Mouse (Mus musculus) layer of hippocampus, adult 8-10 months (tissue): ENCODE results near the gene Rad23a. TPM values are rescaled to one million over a fixed set of nuclear protein-coding genes. Genes with fewer than 3 reads are reported as not detected.
A peak's percentile ranks its signal among the peaks of the same experiment; 100 is the strongest.

Experiments used
- DNase-seq, 2 experiments: peaks; one replicate each; pipeline ENCODE4 v3.0.0; 2022; ENCODE audit warnings: low spot score in 2 of 2
- microRNA-seq, 2 experiments: library from miRNA; unstranded; fragments of <30 nt; microRNA quantifications; one replicate each; pipeline ENCODE4 v1.2.0; 2022
- total RNA-seq, 4 experiments: library from RNA; stranded (reverse); gene quantifications; 2 replicates each; pipeline ENCODE4 v1.2.4; 2022

Rad23a gene
- total RNA-seq, 4 experiments from 2014 or later, result 66.4 to 76.2 (median 70.5) TPM

DNA sequence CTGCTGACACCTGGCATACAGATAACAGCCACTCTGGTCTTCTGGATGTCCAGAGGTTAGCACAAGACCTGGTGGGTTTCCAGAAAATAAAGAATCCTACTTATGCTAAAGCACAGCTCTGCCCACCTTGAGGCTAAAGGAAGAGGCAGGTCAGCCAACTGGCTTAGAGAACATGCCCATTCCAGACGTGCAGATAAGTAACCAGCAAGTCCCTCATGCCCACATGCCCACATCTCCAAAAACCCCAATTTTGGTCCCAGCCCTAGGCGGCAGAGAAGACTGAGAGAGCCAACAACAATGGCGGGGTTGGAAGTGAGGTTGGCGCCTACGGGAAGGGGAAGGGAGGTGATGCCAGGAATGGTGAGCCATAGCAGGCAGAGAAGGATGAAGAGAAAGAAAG lies 51.1 kb downstream of the Rad23a start:
- no peak for DNase-seq

DNA sequence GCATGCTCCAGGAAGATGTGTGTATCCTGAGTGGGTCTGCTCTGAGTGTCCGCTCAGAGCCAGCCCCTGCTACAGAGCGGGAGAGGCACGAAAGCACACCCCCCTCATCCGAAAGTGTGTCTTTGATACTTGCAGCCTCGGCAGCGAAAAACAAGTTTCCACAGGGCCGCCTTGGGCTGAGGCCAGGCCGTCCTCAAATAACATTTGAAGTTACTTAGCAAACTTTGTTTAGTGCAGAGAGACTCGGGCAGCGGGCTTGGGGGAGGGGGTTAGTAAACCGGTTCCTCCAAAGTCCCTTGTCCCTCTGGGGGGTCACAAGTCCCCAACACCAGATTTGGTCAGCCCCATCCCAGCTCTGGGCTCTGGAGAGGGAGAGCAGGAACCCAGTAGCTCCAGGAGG lies 51.6 kb downstream of the Rad23a start:
- DNase-seq, result peak in 1 of 2 experiments; percentile 50

DNA sequence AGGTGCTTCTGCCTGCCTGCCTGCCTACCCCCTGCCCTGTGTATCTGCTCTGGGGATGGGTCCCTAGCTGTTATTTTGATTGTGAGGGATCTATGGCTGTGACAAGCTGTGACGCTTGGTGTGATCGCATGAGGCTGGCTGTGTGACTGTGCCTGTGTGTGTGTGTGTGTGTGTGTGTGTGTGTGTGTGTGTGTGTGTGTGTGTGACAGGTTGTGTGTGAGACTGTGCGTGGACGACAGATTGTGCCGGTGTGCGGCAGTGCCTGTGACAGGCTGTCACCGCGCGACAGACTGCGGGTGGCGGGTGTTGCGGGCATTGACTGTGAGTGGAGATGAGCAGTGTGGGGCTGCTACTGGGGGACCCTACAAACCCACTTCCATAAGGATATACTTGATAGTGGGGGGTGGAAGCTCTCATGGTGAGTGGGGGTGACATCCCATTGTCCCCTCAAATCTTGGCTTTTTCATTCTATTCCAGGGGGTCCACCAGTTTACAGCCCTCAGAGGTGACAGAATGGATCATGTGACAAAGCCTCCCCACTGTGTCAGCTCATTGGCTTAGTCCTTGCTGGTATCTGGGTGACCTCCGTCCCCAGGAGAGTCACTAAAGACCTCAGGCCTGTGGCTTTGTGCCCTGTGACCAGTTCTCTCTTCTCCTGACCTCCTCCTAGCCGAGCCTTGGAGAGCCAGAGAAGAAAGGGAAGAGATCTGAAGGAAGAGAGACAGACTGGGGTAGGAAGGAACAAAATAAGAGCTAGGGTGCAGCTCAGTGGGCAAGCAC lies 52.8 kb downstream of the Rad23a start:
- DNase-seq, result no peak

DNA sequence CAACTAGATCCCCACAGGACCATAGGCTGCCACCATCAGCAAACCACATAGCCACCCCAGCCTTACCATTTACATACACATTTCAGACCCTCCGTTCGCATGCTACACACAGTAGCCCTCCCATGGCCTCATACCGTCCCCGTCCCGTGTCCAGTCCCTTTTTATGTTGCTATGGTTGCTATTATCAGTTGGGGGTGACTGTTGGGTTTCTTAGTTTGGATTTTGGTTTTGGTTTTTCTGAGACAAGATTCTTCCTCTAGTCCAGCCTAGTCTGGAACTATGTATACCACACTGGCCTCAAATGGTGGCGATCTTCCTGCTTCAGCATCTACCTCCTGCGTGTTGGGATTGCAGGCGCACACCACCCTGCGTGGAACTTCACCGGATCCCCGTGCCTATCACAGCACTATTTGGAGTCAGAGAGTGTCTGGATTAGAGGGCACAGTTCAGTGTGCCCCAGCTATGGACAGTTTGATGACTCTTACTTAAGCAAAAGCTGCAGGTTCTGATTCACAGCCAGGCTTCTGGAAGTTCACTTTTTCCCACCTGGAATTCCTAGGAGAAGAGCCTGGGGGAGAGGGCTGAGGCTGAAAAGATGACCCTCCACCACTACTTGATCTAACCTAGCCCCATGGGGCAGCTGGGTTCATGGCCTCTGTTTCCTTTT lies 53.5 kb downstream of the Rad23a start:
- DNase-seq, result no peak

DNA sequence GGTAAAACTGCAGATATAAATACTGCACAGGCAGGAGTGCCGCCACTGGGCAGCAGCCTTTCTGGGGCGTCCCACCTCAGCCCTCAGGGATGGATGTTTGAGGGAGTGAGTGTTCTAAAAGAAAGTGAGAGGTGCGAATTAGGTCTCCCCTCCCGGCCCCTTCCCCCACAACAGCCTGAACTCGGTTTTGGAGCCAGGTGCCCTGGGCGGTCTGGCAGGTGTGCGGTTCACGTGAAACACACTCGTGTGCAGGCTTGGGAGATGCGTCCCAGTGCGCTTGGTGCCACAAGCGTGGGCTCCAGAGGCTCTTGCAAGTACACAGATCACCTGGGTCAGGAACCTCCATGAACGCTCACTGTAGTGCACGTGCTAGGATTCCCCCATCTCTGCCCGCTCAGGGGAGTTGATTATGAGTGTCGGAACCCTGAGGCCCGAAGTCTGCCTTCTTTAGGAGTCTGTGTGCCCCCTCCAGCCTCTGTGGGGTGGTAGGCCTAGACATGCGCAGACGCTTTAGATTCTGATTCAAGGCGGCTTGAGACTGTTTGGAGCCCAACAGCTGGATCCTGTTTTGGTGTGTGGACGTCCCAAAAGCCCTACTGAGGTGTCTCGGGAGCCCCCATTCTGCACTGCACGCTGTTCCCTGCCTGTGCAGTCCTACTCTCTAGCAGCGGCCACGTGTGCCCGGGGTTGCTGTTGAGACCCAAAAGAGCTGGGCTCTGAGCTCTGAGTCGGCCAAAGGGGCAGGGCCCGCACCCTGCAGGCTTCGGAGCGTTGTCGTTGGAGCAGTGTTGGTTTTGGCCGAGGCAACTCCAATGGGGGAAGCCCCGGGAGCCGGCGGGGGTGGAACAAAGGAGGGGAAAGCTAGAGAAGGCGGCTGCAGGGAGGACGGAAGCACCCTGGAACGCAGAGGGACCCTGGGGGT lies 54.4 kb downstream of the Rad23a start:
- DNase-seq, result no peak

DNA sequence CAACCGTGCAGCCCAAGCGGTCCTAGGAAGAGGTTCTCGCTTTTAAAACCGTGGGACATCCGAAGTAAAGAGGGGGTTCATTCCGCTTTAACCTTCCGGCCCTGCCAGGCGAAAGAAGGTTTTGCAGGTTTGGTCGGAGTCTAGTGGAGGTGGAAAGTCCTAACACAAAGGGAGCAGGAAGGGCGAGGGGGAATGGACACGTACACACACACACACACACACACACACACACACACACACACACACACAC lies 55.0 kb downstream of the Rad23a start:
- DNase-seq, result no peak

DNA sequence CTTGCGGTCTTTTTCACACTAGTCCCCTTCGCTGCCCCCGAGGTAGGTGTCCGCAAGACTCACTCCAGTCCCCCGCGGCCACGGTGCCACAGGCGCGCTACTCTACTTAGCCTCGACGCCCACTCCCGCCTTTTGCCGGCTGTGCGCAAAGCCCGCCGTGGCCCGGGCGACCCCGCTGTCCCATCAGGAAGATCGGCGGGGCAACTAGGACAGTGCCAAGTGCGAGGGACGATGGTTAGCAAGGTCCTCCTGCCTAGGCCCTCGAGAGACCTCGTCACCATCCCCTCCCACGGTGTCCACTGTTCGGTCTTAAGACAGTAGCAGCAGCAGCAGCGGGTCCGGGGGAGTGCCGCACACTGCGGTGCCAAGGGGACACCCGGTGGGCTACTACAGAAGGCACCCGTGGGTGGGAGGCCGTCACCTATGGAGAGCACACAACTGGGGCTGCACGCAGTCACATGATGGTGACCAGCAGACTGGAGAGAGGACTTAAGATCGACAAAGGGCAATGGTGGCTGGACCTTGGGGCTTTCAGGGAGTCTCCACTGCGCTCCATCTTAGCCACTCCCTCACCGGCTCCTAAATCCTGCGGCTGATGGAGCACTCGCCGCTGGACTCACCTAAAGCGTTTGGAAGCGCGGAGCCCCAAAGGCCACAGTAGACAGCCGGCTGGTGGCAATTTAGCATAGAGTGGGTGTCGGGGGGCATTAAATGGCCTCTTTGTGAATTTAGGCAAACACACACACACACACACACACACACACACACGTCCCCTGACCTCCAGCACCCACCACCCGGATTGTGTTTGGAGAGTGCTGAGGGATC lies 55.6 kb downstream of the Rad23a start:
- no peak for DNase-seq

Small RNA genes within 50 kb of the gene (microRNA-seq; reads per million reads assigned to microRNA genes)
- gene Mir7069, result 7.7 to 8.8 reads per million in 2 experiments

Other genes with a start within 250 kb of the Rad23a start
- 10 to 100 TPM in 1 of 4 experiments, 1 to 10 TPM in 3; 7.0 to 10.2 (median 9.3) TPM for gene Ier2, start 177.8 kb downstream of the Rad23a start, total RNA-seq
- 100 to 1,000 TPM in 2 of 4 experiments, 10 to 100 TPM in 2; 91.6 to 133 (median 103) TPM for gene Trmt1, start 154.4 kb downstream of the Rad23a start, total RNA-seq
- 10 to 100 TPM; 86.2 to 91.2 (median 87.6) TPM for gene Nacc1, start 152.8 kb downstream of the Rad23a start, total RNA-seq
- 1 to 10 TPM; 2.6 to 7.2 (median 4.8) TPM for gene Lyl1, start 139.2 kb downstream of the Rad23a start, total RNA-seq
- gene G430095P16Rik, start 117.7 kb downstream of the Rad23a start, total RNA-seq, result not detected
- gene Nfix, start 40.3 kb downstream of the Rad23a start, total RNA-seq, result 100 to 1,000 TPM; 453 to 552 (median 494) TPM
- 10 to 100 TPM in 1 of 4 experiments, 1 to 10 TPM in 3; 8.4 to 10.5 (median 8.9) TPM for gene Dand5, start 17.8 kb downstream of the Rad23a start, total RNA-seq
- gene Gadd45gip1, start 9.1 kb downstream of the Rad23a start, total RNA-seq, result 10 to 100 TPM; 21.6 to 27.7 (median 23.3) TPM
- 100 to 1,000 TPM; 399 to 630 (median 506) TPM for gene Calr, start 6.3 kb upstream of the Rad23a start, total RNA-seq
- gene Farsa, start 16.3 kb upstream of the Rad23a start, total RNA-seq, result 10 to 100 TPM; 47.2 to 54.8 (median 52.9) TPM
- 10 to 100 TPM; 13.0 to 18.4 (median 14.5) TPM for gene Syce2, start 31.4 kb upstream of the Rad23a start, total RNA-seq
- 10 to 100 TPM; 38.7 to 46.2 (median 40.4) TPM for gene Gcdh, start 53.3 kb upstream of the Rad23a start, total RNA-seq
- gene Klf1, start 61.3 kb upstream of the Rad23a start, total RNA-seq, result under 1 TPM in 2 of 4 experiments, not detected in 2; 0.21 to 0.31 TPM
- gene Dnase2a, start 67.9 kb upstream of the Rad23a start, total RNA-seq, result 10 to 100 TPM in 2 of 4 experiments, 1 to 10 TPM in 2; 4.4 to 18.9 (median 9.2) TPM
- gene Mast1, start 96.7 kb upstream of the Rad23a start, total RNA-seq, result 10 to 100 TPM; 77.3 to 83.2 (median 80.8) TPM
- gene Rtbdn, start 106.3 kb upstream of the Rad23a start, total RNA-seq, result 1 to 10 TPM; 1.5 to 2.5 (median 1.7) TPM
- gene Gm49661, start 128.8 kb upstream of the Rad23a start, total RNA-seq, result not detected
- gene Prdx2, start 128.9 kb upstream of the Rad23a start, total RNA-seq, result 100 to 1,000 TPM; 328 to 367 (median 342) TPM
- gene Rnaseh2a, start 129.1 kb upstream of the Rad23a start, total RNA-seq, result 10 to 100 TPM; 36.2 to 46.2 (median 41.2) TPM
- gene Junb, start 138.1 kb upstream of the Rad23a start, total RNA-seq, result 10 to 100 TPM; 61.1 to 79.5 (median 75.6) TPM
- gene Hook2, start 149.9 kb upstream of the Rad23a start, total RNA-seq, result 10 to 100 TPM; 10.9 to 11.6 (median 11.3) TPM
- not detected for gene Best2, start 173.9 kb upstream of the Rad23a start, total RNA-seq
- gene Asna1, start 184.6 kb upstream of the Rad23a start, total RNA-seq, result 100 to 1,000 TPM; 118 to 124 (median 122) TPM
- 100 to 1,000 TPM; 105 to 121 (median 116) TPM for gene Trir, start 186.2 kb upstream of the Rad23a start, total RNA-seq
- gene Tnpo2, start 196.2 kb upstream of the Rad23a start, total RNA-seq, result 100 to 1,000 TPM; 146 to 188 (median 162) TPM
- 10 to 100 TPM; 18.1 to 24.4 (median 23.6) TPM for gene Fbxw9, start 219.4 kb upstream of the Rad23a start, total RNA-seq
- gene Gm5741, start 227.3 kb upstream of the Rad23a start, total RNA-seq, result not detected
- gene Dhps, start 231.1 kb upstream of the Rad23a start, total RNA-seq, result 10 to 100 TPM; 57.7 to 62.2 (median 59.1) TPM
- 10 to 100 TPM; 58.3 to 64.3 (median 61.7) TPM for gene Wdr83os, start 240.1 kb upstream of the Rad23a start, total RNA-seq
- gene Wdr83, start 240.6 kb upstream of the Rad23a start, total RNA-seq, result 10 to 100 TPM; 20.1 to 32.5 (median 26.4) TPM
- 10 to 100 TPM; 33.4 to 98.9 (median 68.8) TPM for gene Man2b1, start 242.6 kb upstream of the Rad23a start, total RNA-seq